Mouse (Mus musculus) embryonic facial prominence, embryonic 10.5 days (tissue): Measurements from ENCODE around the gene Slc6a5. TPM values are rescaled to one million over a fixed set of nuclear protein-coding genes. Genes with fewer than 3 reads are reported as not detected.

ENCODE experiments used
- DNase-seq: peaks from one replicate; pipeline ENCODE4 v3.0.0-alpha.2; 2017; ENCODE audit warnings: low spot score
- H3K27ac ChIP-seq: fragments of 300-500 bp; sonication (generic); replicated peaks from 2 replicates; pipeline ENCODE4 v1.5.1; 2016; ENCODE audit warnings: mild to moderate bottlenecking
- H3K27me3 ChIP-seq: fragments of 300-500 bp; sonication (generic); replicated peaks from 2 replicates; pipeline ENCODE4 v1.6.1; 2016; ENCODE audit warnings: low read depth, mild to moderate bottlenecking; ENCODE audit not compliant: poor library complexity, severe bottlenecking
- H3K36me3 ChIP-seq: fragments of 300-500 bp; sonication (generic); replicated peaks from 2 replicates; pipeline ENCODE4 v1.6.1; 2016; ENCODE audit warnings: mild to moderate bottlenecking, moderate library complexity
- H3K4me1 ChIP-seq: fragments of 300-500 bp; sonication (generic); 2 replicates; pipeline ENCODE4 v1.6.1; 2016
- H3K4me3 ChIP-seq: fragments of 300-500 bp; sonication (generic); 2 replicates; pipeline ENCODE4 v1.5.1; 2016; ENCODE audit warnings: mild to moderate bottlenecking, moderate library complexity
- H3K9me3 ChIP-seq: fragments of 300-500 bp; sonication (generic); 2 replicates; pipeline ENCODE4 v1.6.1; 2016; ENCODE audit warnings: mild to moderate bottlenecking
- WGBS: fragments of 180-500 bp; shearing (Covaris S2); methylation state at CpG from one replicate; pipeline ENCODE4 v1.1.7; 2016; 5-methylcytosine and 5-hydroxymethylcytosine counted together
- polyA plus RNA-seq: library from polyadenylated mRNA; unstranded; fragments of >200 nt; fragmentation: Nextera tagmentation; extraction: Ambion mirVana; gene quantifications from 2 replicates; pipeline ENCODE4 v1.2.1, GENCODE M21; 2016

Gene Slc6a5
- polyA plus RNA-seq: 0.04 and 0.09 TPM in 2 replicates

- no peak within 1 kb of the TSS for H3K4me3 ChIP-seq
- under 1% methylated on average over 15 of the region's 15 CpGs for WGBS
- 0 out of 2 replicates have a peak, but pooled peaks cover 5% of the 10 kb centered on the region for H3K4me1 ChIP-seq
- H3K9me3 ChIP-seq: no peaks in the 10 kb centered on the region
- H3K27me3 ChIP-seq: peaks cover 100% of the 10 kb centered on the region
- H3K27ac ChIP-seq: no peak within 1 kb of the TSS
- H3K36me3 ChIP-seq: no peaks in the 10 kb centered on the region
- peak; percentile 20 for DNase-seq
These were observed at the start of gene Slc6a5 for GRCm38 (mm10) chr7:49909850-49910249. Slc6a5 (plus strand) TSS chr7:49910146.

GRCm38 (mm10) chr7:49861196-49861595 lies 48.8 kb upstream of the Slc6a5 start:
- Histone ChIP-seq H3K36me3 (peaks cover 36% of the 10 kb centered on the region), H3K4me1 (no peaks in the 10 kb centered on the region), H3K4me3 (no peak overlapping the region), H3K27ac (no peak overlapping the region), H3K9me3 (no peaks in the 10 kb centered on the region), H3K27me3 (no peaks in the 10 kb centered on the region)
- DNase-seq: no peak
- WGBS: 93% methylated on average over 2 of the region's 2 CpGs

- no peak overlapping the region for H3K27ac ChIP-seq
- no peak for DNase-seq
- peaks cover 18% of the 10 kb centered on the region for H3K36me3 ChIP-seq
- H3K27me3 ChIP-seq: no peaks in the 10 kb centered on the region
- no peaks in the 10 kb centered on the region for H3K9me3 ChIP-seq
- no peak overlapping the region for H3K4me3 ChIP-seq
- WGBS: 68% methylated on average over 3 of the region's 3 CpGs
- H3K4me1 ChIP-seq: no peaks in the 10 kb centered on the region
These were observed 46.2 kb upstream of the Slc6a5 start for GRCm38 (mm10) chr7:49863753-49864152.

- 76% methylated on average over 5 of the region's 5 CpGs for WGBS
These were observed 40.3 kb upstream of the Slc6a5 start for GRCm38 (mm10) chr7:49869656-49870055.

GRCm38 (mm10) chr7:49870276-49870675 lies 39.7 kb upstream of the Slc6a5 start:
- whole genome bisulfite sequencing: 83% methylated on average over 3 of the region's 3 CpGs
- H3K4me3 ChIP-seq: no peak overlapping the region

More at GRCm38 (mm10) chr7:49869656-49870055, 40.3 kb upstream of the Slc6a5 start:
- Histone ChIP-seq H3K4me1 (no peaks in the 10 kb centered on the region), H3K36me3 (no peaks in the 10 kb centered on the region), H3K9me3 (no peaks in the 10 kb centered on the region), H3K27ac (no peak overlapping the region), H3K4me3 (no peak overlapping the region), H3K27me3 (no peaks in the 10 kb centered on the region)
- DNase-seq: no peak

GRCm38 (mm10) chr7:49877307-49877706 lies 32.6 kb upstream of the Slc6a5 start:
- Histone ChIP-seq H3K4me1 (peaks cover 3% of the 10 kb centered on the region; the same call in 1 of the 2 replicates), H3K36me3 (no peaks in the 10 kb centered on the region), H3K4me3 (no peak overlapping the region), H3K27ac (no peak overlapping the region), H3K9me3 (no peaks in the 10 kb centered on the region), H3K27me3 (peaks cover 3% of the 10 kb centered on the region; the same call in 1 of the 2 replicates)
- DNase-seq: no peak
- WGBS: 79% methylated on average over 5 of the region's 5 CpGs

More at GRCm38 (mm10) chr7:49870276-49870675, 39.7 kb upstream of the Slc6a5 start:
- no peaks in the 10 kb centered on the region for H3K9me3 ChIP-seq
- H3K27me3 ChIP-seq: no peaks in the 10 kb centered on the region
- no peaks in the 10 kb centered on the region for H3K4me1 ChIP-seq
- no peak for DNase-seq
- no peak overlapping the region for H3K27ac ChIP-seq
- H3K36me3 ChIP-seq: no peaks in the 10 kb centered on the region

- Histone ChIP-seq H3K36me3 (no peaks in the 10 kb centered on the region), H3K27ac (no peak overlapping the region), H3K9me3 (no peaks in the 10 kb centered on the region), H3K4me3 (no peak overlapping the region), H3K27me3 (peaks cover 9% of the 10 kb centered on the region; the same call in 1 of the 2 replicates), H3K4me1 (peaks cover 9% of the 10 kb centered on the region)
- WGBS: 67% methylated on average over 13 of the region's 13 CpGs
- DNase-seq: no peak
These were observed 30.9 kb upstream of the Slc6a5 start for GRCm38 (mm10) chr7:49879051-49879450.

- H3K36me3 ChIP-seq: no peaks in the 10 kb centered on the region
- DNase-seq: no peak
- no peak overlapping the region for H3K4me3 ChIP-seq
- no peaks in the 10 kb centered on the region for H3K9me3 ChIP-seq
- H3K27me3 ChIP-seq: peaks cover 9% of the 10 kb centered on the region; the same call in 1 of the 2 replicates
- H3K4me1 ChIP-seq: peaks cover 9% of the 10 kb centered on the region
- 81% methylated on average over 8 of the region's 8 CpGs for WGBS
- H3K27ac ChIP-seq: no peak overlapping the region
These were observed 29.8 kb upstream of the Slc6a5 start for GRCm38 (mm10) chr7:49879998-49880707.

- Histone ChIP-seq H3K9me3 (no peaks in the 10 kb centered on the region), H3K36me3 (no peaks in the 10 kb centered on the region), H3K27me3 (peaks cover 9% of the 10 kb centered on the region; the same call in 1 of the 2 replicates), H3K27ac (no peak overlapping the region), H3K4me3 (no peak overlapping the region), H3K4me1 (peaks cover 15% of the 10 kb centered on the region)
- DNase-seq: no peak
- 37% methylated on average over 4 of the region's 4 CpGs for WGBS
These were observed 27.7 kb upstream of the Slc6a5 start for GRCm38 (mm10) chr7:49882288-49882687.

- H3K4me1 ChIP-seq: peaks cover 15% of the 10 kb centered on the region
These were observed 27.1 kb upstream of the Slc6a5 start for GRCm38 (mm10) chr7:49882694-49883389.

GRCm38 (mm10) chr7:49887776-49888390 lies 22.1 kb upstream of the Slc6a5 start:
- Histone ChIP-seq H3K4me3 (no peak overlapping the region), H3K36me3 (no peaks in the 10 kb centered on the region), H3K4me1 (peaks cover 9% of the 10 kb centered on the region), H3K9me3 (no peaks in the 10 kb centered on the region), H3K27me3 (peaks cover 3% of the 10 kb centered on the region; the same call in 1 of the 2 replicates), H3K27ac (no peak overlapping the region)
- DNase-seq: no peak
- 72% methylated on average over 2 of the region's 2 CpGs for WGBS

More at GRCm38 (mm10) chr7:49882694-49883389, 27.1 kb upstream of the Slc6a5 start:
- 30% methylated on average over 16 of the region's 16 CpGs for WGBS
- Histone ChIP-seq H3K4me3 (no peak overlapping the region), H3K27me3 (peaks cover 9% of the 10 kb centered on the region; the same call in 1 of the 2 replicates), H3K36me3 (no peaks in the 10 kb centered on the region), H3K9me3 (no peaks in the 10 kb centered on the region), H3K27ac (no peak overlapping the region)
- no peak for DNase-seq

GRCm38 (mm10) chr7:49894786-49895185 lies 15.2 kb upstream of the Slc6a5 start:
- DNase-seq: no peak

More at GRCm38 (mm10) chr7:49894786-49895185, 15.2 kb upstream of the Slc6a5 start:
- Histone ChIP-seq H3K9me3 (no peaks in the 10 kb centered on the region), H3K27ac (no peak overlapping the region), H3K27me3 (peaks cover 7% of the 10 kb centered on the region; the same call in 1 of the 2 replicates), H3K36me3 (no peaks in the 10 kb centered on the region), H3K4me3 (no peak overlapping the region), H3K4me1 (no peaks in the 10 kb centered on the region)
- 80% methylated on average over 2 of the region's 2 CpGs for WGBS
